Mouse (Mus musculus): ENCODE results near the gene Topors. TPM values are rescaled to one million over a fixed set of nuclear protein-coding genes. Genes with fewer than 3 reads are reported as not detected.

Gene Topors
- total RNA-seq, 2 experiments from 2014 or later = 19.2 to 21.9 TPM

GRCm38 (mm10) chr4:40244035-40244434, 25.6 kb downstream of the Topors start:
- TF ChIP-seq CTCF (IDR thresholded peaks at IDR 0.05) = no peak
- no peak for DNase-seq (ENCODE audit: extremely low spot score in 1 of 2, low spot score in 2 of 2)
- intact Hi-C loops (cut with DNase I) = no loop called here
- Histone ChIP-seq H3K4me3 (no peak overlapping the region), H3K27ac (no peak overlapping the region)

- intact Hi-C loops (cut with DNase I) = no loop called here
- no peak for TF ChIP-seq CTCF (IDR thresholded peaks at IDR 0.05)
- Histone ChIP-seq H3K27ac (no peak overlapping the region), H3K4me3 (no peak overlapping the region)
- DNase-seq (ENCODE audit: extremely low spot score in 1 of 2, low spot score in 2 of 2) = no peak
These were observed 26.6 kb downstream of the Topors start for GRCm38 (mm10) chr4:40243006-40243405.

GRCm38 (mm10) chr4:40241928-40242327, 27.7 kb downstream of the Topors start:
- intact Hi-C loops (cut with DNase I) = no loop called here
- TF ChIP-seq CTCF (IDR thresholded peaks at IDR 0.05) = no peak
- Histone ChIP-seq H3K4me3 (no peak overlapping the region), H3K27ac (no peak overlapping the region)
- no peak for DNase-seq (ENCODE audit: extremely low spot score in 1 of 2, low spot score in 2 of 2)

GRCm38 (mm10) chr4:40240272-40240744, 29.3 kb downstream of the Topors start:
- Histone ChIP-seq H3K27ac (no peak overlapping the region), H3K4me3 (no peak overlapping the region)
- no peak for TF ChIP-seq CTCF (IDR thresholded peaks at IDR 0.05)
- DNase-seq (ENCODE audit: extremely low spot score in 1 of 2, low spot score in 2 of 2) = no peak
- intact Hi-C loops (cut with DNase I) = no loop called here

- peak within 1 kb of the TSS; percentile 61 for H3K4me3 ChIP-seq
- TF ChIP-seq CTCF (IDR thresholded peaks at IDR 0.05) = no peak
- H3K27ac ChIP-seq = no peak within 1 kb of the TSS
- DNase-seq (ENCODE audit: extremely low spot score in 1 of 2, low spot score in 2 of 2) = no peak
- intact Hi-C loops (cut with DNase I) = no loop called here
These were observed 30.0 kb downstream of the Topors start, which contains the start of gene Ddx58 for GRCm38 (mm10) chr4:40239409-40240271. TSS of gene Ddx58 (minus strand) at chr4:40239828.

GRCm38 (mm10) chr4:40238483-40239408, 30.9 kb downstream of the Topors start:
- no peak for DNase-seq (ENCODE audit: extremely low spot score in 1 of 2, low spot score in 2 of 2)
- Histone ChIP-seq H3K4me3 (peak overlapping the region; percentile 61), H3K27ac (no peak overlapping the region)
- TF ChIP-seq CTCF (IDR thresholded peaks at IDR 0.05) = no peak
- intact Hi-C loops (cut with DNase I) = no loop called here

- intact Hi-C loops (cut with DNase I) = no loop called here
- no peak for TF ChIP-seq CTCF (IDR thresholded peaks at IDR 0.05)
- H3K4me3 ChIP-seq = no peak overlapping the region
- no peak for DNase-seq (ENCODE audit: extremely low spot score in 1 of 2, low spot score in 2 of 2)
- no peak overlapping the region for H3K27ac ChIP-seq
These were observed 32.8 kb downstream of the Topors start for GRCm38 (mm10) chr4:40236829-40237228.

GRCm38 (mm10) chr4:40234256-40234655, 35.4 kb downstream of the Topors start:
- DNase-seq (ENCODE audit: extremely low spot score in 1 of 2, low spot score in 2 of 2) = no peak
- H3K4me3 ChIP-seq = no peak overlapping the region
- intact Hi-C loops (cut with DNase I) = no loop called here
- TF ChIP-seq CTCF (IDR thresholded peaks at IDR 0.05) = no peak
- no peak overlapping the region for H3K27ac ChIP-seq

- intact Hi-C loops (cut with DNase I) = no loop called here
- no peak for TF ChIP-seq CTCF (IDR thresholded peaks at IDR 0.05)
- H3K27ac ChIP-seq = no peak overlapping the region
- H3K4me3 ChIP-seq = no peak overlapping the region
- DNase-seq (ENCODE audit: extremely low spot score in 1 of 2, low spot score in 2 of 2) = no peak
These were observed 36.5 kb downstream of the Topors start for GRCm38 (mm10) chr4:40233062-40233664.

- no peak overlapping the region for H3K4me3 ChIP-seq
- no peak for DNase-seq (ENCODE audit: extremely low spot score in 1 of 2, low spot score in 2 of 2)
- H3K27ac ChIP-seq = no peak overlapping the region
- no peak for TF ChIP-seq CTCF (IDR thresholded peaks at IDR 0.05)
- intact Hi-C loops (cut with DNase I) = no loop called here
These were observed 39.9 kb downstream of the Topors start for GRCm38 (mm10) chr4:40229723-40230122.

- TF ChIP-seq CTCF (IDR thresholded peaks at IDR 0.05) = no peak
- intact Hi-C loops (cut with DNase I) = no loop called here
- Histone ChIP-seq H3K27ac (no peak overlapping the region), H3K4me3 (no peak overlapping the region)
- no peak for DNase-seq (ENCODE audit: extremely low spot score in 1 of 2, low spot score in 2 of 2)
These were observed 41.8 kb downstream of the Topors start for GRCm38 (mm10) chr4:40227886-40228285.
